Mouse (Mus musculus) ZHBTc4 (cell line): Measurements from ENCODE around the gene Calml4.
A peak's percentile ranks its signal among the peaks of the same experiment; 100 is the strongest.

Source experiments
- DNase-seq: peaks from one replicate; pipeline ENCODE4 v3.0.0-alpha.2; 2011; ENCODE audit warnings: low read depth, low spot score

The Calml4 gene

DNA sequence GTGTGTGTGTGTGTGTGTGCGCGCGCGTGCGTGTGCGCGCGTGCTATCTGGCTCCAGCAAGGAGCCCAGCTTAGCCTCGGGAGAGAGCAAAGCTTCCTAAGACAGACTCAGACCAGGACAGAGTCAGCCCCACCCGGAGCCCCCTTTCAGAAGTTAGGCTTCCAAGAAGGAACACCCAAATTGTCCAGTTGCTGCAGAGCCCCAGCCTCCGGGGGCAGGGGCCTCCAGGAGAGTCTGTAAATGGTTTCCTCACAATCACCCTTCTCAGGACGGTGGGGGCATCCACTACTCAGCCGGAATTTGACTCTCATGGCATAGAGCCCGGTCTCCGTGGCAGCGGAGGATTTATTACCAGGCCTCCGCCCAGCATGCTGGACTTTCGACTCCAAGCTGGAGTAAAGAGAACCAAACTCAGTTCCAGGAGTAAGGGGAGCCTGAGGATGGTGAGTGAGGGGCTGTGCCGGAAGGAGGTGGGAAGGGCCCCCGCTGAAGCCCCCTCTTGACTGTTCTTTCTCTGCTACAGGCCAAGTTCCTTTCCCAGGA lies at the start of gene Calml4:
Calml4 (plus strand) TSS at position 362 of the 543 bp plus-strand sequence.
- DNase-seq, result no peak

DNA sequence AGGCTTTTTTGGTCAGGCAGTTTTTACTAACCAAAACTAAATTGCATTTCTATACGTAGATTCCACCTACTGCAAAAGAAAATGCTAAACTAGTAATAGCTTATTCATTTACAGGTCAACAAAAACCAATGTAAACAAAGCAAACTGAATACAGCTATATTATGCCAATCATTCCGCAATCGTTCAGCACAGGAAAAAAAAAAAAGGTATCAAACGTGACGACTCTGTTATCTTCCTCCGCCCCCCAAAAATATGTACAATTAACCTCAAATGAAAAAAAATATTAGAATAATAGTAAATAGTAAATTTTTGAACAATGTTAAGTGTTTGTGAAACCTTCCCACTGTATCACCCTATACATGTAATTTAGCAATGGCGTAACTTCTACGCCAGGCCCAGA lies 47.8 kb upstream of the Calml4 start:
- DNase-seq, result no peak

DNA sequence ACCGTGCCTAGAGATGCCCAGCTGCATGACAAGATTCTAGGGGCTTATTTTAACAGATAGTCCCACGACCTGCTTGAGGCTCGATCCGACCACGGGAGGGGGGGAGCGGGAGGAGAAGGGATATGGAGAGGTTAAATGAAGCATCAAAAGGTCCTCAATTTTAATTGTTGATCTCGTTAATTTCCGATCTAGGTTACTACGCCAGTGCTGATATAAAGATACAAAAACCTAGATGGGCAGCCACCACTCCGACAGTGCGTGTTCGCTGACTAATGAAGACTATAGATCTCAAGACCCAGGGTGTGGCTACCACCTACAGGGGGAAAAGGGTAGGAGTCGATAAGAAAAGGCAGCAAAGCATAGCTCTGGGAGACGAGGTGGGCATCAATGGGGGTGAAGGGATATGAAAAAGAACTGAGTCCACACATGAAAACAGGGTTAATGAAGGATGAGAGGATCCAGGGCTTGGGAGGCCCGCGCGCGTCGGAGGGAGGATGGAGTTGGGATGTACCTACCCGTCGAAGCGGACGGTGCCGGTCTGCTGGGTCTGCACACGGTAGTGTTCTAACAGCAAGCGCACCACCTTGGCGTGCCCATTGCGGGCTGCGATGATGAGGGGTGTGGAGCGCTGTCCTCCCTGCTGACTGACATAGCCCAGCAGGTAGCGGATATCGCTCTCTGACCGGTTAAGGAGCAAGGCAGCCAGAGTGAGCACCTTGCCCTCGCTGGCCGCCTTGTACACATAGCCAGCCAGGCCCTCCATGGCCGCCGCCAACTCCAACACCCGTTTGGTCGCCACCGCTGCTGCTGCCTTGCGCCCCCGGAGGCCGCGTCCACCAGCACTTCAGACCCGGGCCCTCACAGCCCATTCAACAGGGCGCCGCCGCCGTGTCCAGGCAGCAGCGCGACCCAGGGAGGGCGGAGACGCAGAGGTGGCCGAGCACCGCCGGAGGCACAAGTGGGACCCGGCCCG lies 47.1 kb upstream of the Calml4 start:
- DNase-seq, result peak; percentile 56

DNA sequence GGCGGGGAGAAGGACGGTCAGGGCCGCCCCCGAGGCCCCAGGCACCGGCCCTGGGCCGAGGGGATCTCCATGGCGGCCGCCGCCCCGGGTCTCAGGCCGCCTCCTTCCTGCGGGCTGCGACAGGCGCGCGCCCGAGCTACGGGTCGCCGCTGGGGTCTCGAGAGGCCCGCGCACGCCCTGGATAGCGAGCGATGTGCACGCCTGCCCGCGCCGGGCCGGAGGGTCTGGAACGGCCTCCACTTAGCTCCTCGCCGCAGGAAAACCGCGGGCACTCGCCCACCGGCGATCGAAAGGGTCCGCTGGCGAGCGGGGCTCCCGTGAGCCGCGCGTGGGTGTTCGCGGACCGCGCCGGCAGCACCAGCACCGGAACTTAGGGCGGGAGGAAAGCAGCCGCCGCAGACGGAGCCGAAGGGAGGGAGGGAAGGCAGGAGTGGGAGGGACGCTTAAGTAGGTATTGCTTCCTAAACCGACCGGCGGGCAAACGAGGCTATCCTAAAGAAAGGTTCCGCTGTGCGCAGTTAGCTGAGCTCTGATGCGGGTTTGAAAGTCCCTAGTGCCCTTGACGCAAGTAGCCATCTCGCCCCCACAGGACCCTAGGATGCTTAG lies 46.3 kb upstream of the Calml4 start, which contains the start of gene Fem1b:
Fem1b (minus strand) TSS at position 419 of the 606 bp plus-strand sequence.
- DNase-seq, result peak; percentile 97

DNA sequence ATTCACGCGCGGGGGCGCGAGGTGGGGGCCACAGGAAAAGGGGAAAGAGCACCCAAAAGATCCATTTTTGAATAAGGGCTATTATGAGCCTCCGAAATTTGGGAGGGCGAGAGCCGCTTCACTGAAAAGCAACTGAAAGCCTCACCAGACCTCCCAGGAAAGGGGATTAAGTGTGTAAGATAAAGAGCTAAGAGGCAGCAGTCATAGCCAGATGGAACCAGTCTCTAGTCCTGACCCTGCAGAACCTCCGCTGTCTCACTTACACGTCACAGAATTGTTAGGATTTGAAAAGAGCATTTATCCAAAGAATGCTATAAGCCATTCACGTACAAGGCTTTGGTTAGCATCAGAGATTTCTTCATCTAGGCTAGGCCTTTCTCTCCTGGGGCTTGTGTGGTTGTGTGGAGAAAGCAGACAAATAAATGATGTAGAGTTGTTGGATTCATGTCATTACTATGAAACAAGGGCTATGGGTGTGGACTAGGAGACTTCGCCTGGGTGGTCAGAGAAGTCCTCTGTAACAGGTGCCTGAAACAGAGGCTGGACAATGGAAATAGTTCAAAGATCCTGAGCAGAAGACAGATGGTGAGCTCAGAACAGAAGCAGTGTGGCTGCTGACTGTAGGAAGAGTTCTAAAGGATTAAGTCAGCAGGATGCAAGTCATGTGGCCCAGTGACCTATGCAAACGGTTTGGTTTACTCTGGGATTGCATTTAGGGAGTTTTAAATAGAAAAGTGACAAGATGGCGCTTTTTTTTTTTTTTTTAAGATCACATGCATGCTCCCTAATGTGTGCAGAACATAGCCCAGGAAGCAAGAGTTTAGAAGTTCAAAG lies 45.4 kb upstream of the Calml4 start:
- peak; percentile 70 for DNase-seq

DNA sequence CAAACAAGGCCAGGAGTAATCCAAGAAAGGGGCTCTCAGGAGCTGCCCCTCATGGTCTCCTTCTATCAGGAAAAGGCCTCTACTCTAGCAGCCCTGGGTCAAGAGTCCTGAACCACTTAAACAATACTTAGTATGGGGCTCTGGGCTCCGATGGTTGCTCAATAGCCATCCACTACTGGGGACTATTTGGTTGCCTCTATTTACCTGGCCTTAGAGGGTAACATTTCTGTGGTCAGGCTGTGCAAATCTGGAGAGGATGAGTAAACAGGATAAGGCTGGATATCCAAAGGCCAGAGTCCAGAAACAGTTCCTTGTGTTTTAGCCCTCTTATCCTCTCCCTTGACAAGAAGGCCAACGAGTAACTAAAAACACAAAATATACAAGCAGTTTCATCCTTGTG lies 43.1 kb upstream of the Calml4 start:
- no peak for DNase-seq

DNA sequence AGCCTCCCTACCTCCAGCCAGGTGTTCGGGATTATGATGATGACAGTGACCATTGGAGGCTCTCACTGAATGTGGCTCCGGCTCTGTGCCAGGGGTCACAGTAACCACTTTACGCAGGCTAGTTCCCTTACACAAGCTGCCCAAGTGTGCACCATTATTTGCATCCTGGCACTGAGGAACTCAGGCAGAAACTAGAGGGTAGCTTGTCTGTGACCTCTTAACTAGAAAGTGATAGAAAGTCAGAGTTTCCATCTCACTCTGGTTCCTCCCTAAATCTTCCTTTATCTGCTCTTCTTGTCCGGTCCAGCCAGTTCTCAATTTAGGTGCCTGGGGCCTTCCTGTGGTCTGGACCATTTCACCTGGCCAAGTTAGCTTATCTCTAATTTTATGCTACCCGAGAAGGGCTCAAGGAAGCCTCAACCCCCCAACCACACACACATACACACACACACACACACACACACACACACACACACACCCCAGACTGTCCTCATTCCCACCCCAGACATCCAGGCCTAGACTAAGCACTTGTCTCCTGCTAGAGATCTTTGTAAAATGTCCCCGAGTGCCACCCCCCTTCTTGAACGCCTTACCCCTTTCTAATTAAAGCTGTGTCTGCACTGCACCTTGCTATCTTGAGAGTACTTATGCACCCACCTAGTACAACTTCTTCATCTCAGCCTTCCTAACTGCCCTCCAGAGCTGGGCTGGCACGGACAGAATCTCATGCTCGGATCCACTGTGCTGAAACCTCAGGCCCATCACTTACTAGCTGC lies 41.4 kb upstream of the Calml4 start:
- no peak for DNase-seq

DNA sequence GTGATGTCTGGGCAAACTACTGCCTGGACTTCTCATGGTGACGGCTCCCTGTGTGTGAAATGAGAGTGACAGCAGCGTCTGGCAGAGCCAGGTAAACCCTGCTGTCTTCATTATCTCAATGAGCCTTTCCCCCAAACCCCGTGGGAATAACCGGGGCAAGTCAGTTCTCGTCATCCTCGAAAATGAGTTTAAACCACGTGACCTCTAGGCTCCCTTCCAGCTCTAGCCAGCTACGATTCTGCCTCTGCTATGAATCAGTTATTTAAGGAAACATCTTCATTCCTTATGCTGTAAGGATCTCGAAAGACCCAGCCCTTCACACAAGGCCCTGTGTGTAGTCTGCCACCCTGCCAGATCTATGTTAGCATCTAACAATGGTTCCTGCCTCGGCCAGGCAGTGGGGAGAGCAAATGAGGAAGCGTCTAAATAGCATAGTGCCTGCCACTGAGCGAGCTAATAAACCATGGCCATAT lies 40.7 kb upstream of the Calml4 start:
- no peak for DNase-seq

DNA sequence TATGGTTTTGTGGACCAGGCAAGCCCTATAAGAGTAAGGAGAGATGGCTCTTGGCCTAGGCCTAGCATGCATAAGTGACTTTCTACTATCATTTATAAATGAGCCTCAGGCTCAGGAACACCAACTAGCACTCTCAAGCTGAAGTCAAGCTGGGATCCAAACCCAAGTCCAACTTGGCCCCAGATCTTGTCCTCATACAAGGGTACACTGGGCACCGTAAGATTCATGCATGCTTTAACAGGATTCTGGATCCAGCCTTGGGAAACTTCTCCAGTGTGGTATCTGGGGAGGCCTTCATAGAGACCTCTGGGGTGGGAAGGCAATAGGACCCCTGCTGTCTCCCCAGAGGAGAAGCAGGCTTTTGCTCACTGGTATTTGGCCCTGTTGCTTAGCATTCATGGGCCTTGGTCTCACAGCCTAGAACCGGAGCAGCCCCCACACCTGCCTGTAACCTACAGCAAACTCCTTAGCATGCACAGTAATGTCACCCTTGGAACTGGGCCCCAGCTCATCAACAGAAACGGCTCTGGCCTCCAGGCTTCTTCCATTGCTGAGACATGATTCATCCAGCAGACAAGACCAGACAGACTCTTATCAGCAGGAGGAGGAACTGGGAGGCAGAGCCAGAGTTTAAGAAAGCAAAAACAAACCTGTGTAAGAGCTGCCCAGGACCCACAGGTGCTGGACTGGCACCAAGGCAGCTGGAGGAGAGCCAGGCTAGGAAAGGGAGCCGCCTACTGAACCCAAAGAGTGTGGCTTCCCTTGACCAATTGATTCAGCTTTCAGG lies 39.9 kb upstream of the Calml4 start:
- no peak for DNase-seq

DNA sequence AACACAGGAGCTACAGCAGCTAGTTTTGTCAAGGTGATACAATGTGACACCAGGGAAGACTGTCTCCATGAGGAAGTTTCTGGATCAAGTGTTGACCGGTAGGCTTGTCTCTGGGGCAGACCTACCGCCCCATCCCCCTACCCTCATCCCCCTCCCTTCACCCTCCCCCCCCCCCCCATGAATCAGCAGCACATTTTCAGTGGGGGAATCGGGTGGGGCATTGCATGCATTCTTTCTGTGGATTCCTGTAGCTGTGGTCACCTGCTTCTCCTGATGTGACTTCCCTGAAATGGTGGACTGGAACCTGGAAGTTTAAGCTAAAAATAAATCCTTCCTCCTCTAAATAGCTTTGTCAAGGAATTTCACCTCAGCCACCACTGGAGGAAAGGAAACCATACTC lies 38.4 kb upstream of the Calml4 start:
- DNase-seq, result peak; percentile 80

DNA sequence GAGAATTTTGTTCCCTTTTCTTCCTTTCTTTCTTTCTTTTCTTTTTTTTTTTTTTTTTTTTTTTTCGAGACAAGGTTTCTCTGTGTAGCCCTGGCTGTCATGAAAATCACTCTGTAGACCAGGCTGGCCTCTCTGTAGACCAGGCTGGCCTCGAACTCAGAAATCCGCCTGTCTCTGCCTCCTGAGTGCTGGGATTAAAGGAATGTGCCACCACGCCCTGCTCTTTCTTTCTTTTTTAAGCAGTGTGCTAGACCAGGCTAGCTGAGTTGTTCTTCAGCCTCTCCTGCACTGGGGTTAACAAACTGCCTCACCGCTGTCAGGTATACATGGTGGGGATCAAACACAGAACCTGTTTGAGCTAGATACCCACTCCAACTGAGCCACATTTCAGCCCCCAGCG lies 38.0 kb upstream of the Calml4 start:
- DNase-seq, result peak; percentile 67

DNA sequence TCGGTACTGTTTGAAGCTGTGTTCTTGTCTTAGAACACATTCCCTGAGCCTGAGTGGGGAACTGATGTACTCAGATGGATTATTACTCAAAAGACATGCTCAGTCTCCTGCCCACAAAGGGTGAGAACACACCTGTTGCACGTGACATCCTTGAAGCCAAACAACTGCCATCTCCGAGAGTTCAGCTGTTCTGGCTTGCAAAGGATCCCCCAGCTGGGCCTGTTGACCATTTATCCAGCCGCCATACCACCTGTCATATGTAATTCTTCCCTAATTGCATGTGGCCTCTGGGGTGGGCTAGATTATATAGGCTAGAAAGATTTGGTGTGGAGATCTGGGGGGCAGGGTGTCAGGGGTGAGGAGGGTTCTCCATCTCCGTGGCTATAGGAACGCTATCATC lies 37.1 kb upstream of the Calml4 start:
- no peak for DNase-seq

DNA sequence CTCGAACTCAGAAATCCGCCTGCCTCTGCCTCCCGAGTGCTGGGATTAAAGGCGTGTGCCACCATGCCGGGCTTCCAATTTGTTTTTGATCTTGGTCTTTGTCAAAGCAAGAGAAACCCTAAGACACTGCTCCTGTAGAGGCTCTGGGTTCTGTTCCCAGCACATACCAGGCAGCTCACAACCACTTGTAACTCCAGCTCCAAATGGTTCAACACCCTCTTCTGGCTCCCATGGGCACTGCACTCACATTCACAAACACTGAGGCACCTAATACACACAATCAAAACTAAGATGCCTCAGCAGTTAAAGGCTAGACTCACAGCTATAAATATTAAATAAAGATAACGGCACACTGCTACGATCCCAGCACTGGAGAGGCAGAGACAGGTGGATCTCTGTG lies 36.1 kb upstream of the Calml4 start:
- peak; percentile 56 for DNase-seq

DNA sequence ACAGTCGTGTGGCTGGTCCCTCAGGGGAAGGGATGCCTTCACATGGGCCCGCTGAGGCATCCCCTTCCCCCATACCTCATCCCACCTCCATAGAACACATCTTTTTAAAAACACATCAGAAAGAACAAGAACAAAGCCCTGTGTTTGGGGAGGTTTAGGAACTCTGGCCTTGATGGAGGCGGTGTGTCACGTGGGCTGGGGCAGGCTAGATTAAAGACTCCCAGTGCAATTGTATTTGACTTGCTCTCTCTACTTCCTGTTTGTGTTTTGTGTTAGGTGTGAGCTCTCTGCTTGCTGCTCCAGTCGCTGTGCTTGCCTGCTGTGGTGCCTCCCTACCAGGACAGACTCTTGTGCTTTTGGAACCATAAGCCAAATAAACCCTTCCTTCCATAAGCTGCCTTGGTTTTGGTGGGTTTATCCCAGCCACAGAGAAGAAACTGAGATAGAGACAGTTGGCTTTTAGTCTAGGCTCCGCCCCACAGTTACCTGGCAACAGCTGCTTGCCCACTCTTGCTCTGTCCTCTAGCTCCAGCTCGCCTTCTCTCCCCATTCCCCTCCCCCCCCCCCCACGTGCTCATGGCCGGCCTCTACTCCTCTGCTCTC lies 32.0 kb upstream of the Calml4 start:
- DNase-seq, result peak; percentile 80

DNA sequence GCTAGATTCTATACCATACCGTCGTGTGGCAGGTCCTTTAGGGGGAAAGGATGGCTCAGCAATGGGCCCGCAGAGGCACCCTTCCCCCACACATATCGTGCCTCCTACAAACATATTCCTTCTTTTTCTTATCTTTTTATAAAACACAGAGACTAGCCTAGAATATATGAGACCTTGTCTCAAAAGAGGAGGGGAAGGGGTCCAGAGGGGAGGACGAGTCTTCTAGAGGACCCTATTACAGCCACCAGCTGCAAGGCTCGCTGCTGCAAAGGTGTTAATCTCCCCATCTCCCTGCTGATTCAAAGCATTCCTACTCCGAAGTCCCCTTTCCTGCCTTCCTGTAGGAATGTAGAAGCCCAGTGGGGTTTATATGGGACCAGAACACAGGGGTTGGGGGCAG lies 31.4 kb upstream of the Calml4 start:
- DNase-seq, result no peak

DNA sequence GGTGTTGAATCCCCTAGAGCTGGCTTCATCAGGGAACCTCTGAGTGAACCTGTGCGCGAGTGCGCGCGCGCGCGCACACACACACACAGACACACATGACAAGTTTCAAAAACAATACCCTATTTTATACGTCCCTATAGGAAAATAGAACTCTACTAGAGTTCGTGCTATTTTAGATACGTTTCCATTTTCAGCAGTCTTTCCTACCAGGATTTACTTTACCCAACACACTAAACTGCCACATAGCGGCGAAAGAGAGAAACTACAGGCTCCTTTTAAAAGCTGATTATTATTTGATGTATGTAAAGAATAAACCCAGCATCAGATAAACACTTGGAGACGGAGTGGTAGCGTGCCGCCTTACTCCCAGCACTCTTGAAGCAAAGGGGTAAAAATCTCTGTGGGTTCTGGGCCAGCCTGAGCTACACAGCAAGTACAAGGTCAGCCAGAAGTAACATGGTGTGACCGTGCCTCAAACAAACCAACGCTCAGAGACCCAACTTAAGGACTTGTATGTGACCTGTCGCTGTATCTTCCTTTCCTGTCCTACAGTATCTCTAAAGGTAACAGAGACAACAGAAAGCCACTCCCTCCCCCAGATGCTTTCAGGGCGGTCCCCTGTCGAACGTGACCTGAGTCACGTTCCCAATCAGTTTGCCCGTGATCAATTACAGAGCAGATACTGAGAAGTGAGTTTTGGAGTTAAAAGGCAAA lies 29.8 kb upstream of the Calml4 start:
- DNase-seq, result peak; percentile 67

DNA sequence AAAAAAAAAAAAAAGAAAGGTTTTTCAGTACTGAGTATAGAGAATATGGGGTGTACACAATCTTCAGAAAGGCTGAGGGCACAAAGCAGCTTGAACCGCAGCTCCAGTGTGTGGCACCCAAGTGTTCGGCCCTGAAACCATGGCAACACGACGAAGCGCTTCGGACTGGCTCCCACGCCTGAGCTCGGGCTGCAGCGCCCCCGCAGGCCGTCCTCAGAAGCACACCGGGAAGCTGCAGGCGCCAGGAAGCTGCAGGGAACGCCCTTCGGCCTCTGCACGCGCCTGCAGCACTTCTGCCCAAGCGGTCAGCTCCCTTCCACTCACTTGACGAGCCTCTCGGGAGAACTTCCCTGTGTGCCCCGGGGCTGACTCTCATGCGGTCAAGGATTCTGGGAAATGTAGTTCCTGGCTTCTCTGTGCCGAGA lies 29.2 kb upstream of the Calml4 start:
- DNase-seq, result peak; percentile 99

DNA sequence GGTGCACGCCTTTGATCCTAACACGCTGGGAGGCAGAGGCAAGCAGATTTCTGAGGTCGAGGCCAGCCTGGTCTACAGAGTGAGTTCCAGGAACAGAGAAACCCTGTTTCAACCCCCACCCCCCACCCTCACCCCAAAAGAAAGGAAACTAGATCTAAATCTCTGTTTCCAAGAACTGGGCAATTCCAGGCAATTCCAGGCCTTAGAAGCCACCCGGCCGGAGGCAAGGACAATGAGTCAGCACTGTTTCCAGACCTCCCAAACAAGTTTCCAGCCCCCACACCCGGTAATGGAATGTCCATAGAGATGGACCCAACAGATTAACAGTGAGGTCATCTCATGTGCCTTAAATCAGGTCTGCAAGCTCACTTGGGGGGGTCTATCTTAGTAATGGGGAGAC lies 28.0 kb upstream of the Calml4 start:
- peak; percentile 84 for DNase-seq

DNA sequence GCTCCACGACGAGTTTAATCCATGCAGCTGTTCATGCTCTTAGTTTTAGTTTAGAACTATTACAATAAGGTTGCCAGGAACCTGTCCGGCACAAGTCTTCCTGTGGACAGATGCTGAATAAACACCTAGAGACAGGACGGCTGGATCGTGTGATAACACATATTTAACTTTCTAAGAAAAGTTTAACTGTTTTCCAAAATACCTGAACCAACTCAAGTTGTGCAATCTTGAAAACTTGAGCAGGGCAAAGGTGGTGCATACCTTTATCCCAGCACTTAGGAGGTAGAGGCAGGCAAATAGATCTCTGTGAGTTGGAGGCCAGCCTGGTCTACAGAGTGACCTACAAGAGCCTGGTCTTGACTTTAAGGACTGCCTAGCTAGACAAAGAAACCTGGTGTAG lies 23.0 kb upstream of the Calml4 start:
- DNase-seq, result no peak
